Mouse (Mus musculus) heart, embryonic 10.5 days (tissue): ENCODE results near the gene Olfr645. TPM values are rescaled to one million over a fixed set of nuclear protein-coding genes. Genes with fewer than 3 reads are reported as not detected.

ENCODE experiments used
- DNase-seq: peaks from one replicate; pipeline ENCODE4 v3.0.0-alpha.2; 2017; ENCODE audit warnings: low spot score
- H3K27ac ChIP-seq: fragments of 300-500 bp; sonication (generic); 2 replicates; pipeline ENCODE4 v1.5.1; 2016; ENCODE audit warnings: mild to moderate bottlenecking
- H3K27me3 ChIP-seq: fragments of 300-500 bp; sonication (generic); 2 replicates; pipeline ENCODE4 v1.6.1; 2016; ENCODE audit warnings: mild to moderate bottlenecking; ENCODE audit not compliant: poor library complexity, insufficient read depth, severe bottlenecking
- H3K36me3 ChIP-seq: fragments of 300-500 bp; sonication (generic); 2 replicates; pipeline ENCODE4 v1.6.1; 2016; ENCODE audit warnings: mild to moderate bottlenecking, moderate library complexity
- H3K4me1 ChIP-seq: fragments of 300-500 bp; sonication (generic); 2 replicates; pipeline ENCODE4 v1.6.1; 2016; ENCODE audit warnings: mild to moderate bottlenecking
- H3K4me3 ChIP-seq: fragments of 300-500 bp; sonication (generic); 2 replicates; pipeline ENCODE4 v1.5.1; 2016; ENCODE audit warnings: mild to moderate bottlenecking, moderate library complexity
- H3K9me3 ChIP-seq: fragments of 300-500 bp; sonication (generic); 2 replicates; pipeline ENCODE4 v1.6.1; 2016; ENCODE audit warnings: mild to moderate bottlenecking, moderate library complexity
- WGBS: fragments of 180-500 bp; shearing (Covaris S2); methylation state at CpG from one replicate; pipeline ENCODE4 v1.1.7; 2016; 5-methylcytosine and 5-hydroxymethylcytosine counted together
- polyA plus RNA-seq: library from polyadenylated mRNA; unstranded; fragments of >200 nt; fragmentation: Nextera tagmentation; extraction: Ambion mirVana; gene quantifications from 2 replicates; pipeline ENCODE4 v1.2.1, GENCODE M21; 2016

The Olfr645 gene
- not detected in 2 replicates for polyA plus RNA-seq

DNA sequence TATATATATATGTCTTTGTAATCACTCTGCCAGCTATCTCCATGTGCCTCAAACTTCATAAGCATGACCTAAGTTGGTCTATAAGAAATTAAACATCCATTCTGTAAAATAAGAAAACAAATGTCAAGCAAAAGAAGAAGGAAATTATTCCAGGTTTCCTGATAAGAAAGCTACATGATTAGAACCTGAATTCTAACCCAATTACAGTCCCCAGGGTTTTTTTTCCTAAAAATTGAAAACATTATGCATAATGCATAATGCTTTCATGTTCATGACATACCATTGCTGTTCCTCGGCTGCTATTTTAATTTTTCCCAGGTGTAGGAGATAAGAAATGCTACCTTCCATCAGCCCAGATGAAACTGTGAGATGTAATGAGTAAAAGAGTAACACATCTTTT is at the start of gene Olfr645:
TSS of gene Olfr645 (minus strand) at position 101 of the 400 bp plus-strand sequence.
- Histone ChIP-seq H3K4me3 (no peak within 1 kb of the TSS), H3K36me3 (no peaks in the 10 kb centered on the region), H3K27ac (no peak within 1 kb of the TSS), H3K9me3 (no peaks in the 10 kb centered on the region), H3K27me3 (no peaks in the 10 kb centered on the region), H3K4me1 (no peaks in the 10 kb centered on the region)
- DNase-seq = no peak
- 60% methylated on average over 1 of the region's 1 CpGs for WGBS

DNA sequence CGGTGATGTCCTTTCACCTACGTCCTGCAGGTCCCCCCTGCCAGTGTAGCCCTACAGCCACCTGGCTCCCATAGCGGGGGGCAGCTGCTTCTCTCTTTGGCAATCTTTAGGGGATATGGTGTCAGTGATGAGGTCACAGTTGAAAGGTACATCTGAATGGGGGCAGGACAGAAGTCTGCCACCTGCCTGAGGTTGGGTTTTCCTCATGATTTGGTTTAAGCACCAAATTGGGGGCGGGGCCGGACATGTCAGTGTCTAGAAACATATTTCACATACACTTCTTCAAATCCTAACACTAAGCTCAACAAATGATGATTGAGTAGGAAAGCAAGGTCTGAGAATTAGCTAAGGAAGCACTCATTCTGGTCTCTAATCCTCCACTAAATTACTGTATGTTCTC is 44.5 kb upstream of the Olfr645 start, which contains the start of gene Ubqln5:
TSS of gene Ubqln5 (minus strand) at position 101 of the 400 bp plus-strand sequence.
- Histone ChIP-seq H3K4me1 (no peaks in the 10 kb centered on the region), H3K9me3 (no peaks in the 10 kb centered on the region), H3K27me3 (no peaks in the 10 kb centered on the region), H3K4me3 (no peak within 1 kb of the TSS), H3K36me3 (no peaks in the 10 kb centered on the region), H3K27ac (no peak within 1 kb of the TSS)
- DNase-seq = no peak
- WGBS = 85% methylated on average over 5 of the region's 5 CpGs

DNA sequence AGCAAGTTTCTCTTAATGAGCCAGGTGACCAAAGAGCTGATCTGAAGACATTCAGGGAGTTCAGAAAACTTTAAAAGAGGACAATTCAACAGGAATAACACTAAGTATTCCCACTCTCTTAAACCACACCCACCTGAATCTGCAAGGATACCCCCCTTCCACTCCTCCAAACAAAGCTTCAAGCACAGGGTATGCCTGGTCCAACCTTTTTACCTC is 19.4 kb upstream of the Olfr645 start, which contains the start of gene Olfr646:
TSS of gene Olfr646 (plus strand) at position 117 of the 216 bp plus-strand sequence.
- DNase-seq = no peak
- H3K36me3 ChIP-seq = no peaks in the 10 kb centered on the region

DNA sequence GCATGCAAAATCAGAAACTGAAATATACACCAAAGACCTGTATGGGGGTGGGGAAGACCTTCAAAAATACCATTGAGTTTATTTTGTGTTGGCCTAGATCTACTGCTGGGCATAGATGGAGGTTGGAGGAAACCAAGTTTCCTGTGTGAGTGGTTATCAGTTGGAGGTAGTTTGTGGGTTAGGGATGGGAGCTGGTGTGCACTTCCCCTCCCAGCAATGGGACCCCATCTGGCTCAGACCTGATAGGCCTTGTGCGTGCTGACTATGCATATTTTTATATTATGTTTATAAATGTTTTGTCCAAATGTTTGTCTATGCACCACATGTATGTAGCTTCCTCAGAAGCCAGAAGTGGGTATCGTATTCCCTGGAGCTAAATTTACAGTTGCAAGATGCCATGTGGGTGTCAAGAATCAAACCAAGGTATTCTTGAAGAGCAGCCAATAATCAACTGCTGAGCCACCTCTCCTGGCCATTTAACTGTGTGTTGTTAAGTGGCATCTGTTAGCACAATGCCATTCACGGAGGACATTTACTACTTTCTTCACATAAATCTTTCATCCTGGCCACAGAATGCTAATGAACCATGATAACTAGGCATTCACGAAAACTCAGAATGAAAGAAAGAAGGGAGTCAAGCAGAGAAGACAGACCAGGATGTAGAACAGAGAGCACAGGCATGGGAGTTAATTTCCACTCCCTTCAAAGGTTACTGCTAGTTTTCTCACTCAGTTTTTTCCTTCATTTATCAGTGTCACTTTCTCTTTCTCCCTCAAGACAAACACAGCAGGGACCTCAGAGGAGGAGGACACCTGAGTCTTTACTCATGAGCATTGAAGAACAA is 18.9 kb upstream of the Olfr645 start:
- Histone ChIP-seq H3K36me3 (no peaks in the 10 kb centered on the region), H3K4me3 (no peak overlapping the region), H3K4me1 (no peaks in the 10 kb centered on the region), H3K27me3 (no peaks in the 10 kb centered on the region), H3K27ac (no peak overlapping the region), H3K9me3 (no peaks in the 10 kb centered on the region)
- 62% methylated on average over 4 of the region's 4 CpGs for WGBS
- no peak for DNase-seq

More for the DNA sequence above, 19.4 kb upstream of the Olfr645 start, which contains the start of gene Olfr646:
- H3K27ac ChIP-seq = no peak within 1 kb of the TSS
- no peaks in the 10 kb centered on the region for H3K4me1 ChIP-seq
- no peak within 1 kb of the TSS for H3K4me3 ChIP-seq
- no peaks in the 10 kb centered on the region for H3K9me3 ChIP-seq
- no peaks in the 10 kb centered on the region for H3K27me3 ChIP-seq

DNA sequence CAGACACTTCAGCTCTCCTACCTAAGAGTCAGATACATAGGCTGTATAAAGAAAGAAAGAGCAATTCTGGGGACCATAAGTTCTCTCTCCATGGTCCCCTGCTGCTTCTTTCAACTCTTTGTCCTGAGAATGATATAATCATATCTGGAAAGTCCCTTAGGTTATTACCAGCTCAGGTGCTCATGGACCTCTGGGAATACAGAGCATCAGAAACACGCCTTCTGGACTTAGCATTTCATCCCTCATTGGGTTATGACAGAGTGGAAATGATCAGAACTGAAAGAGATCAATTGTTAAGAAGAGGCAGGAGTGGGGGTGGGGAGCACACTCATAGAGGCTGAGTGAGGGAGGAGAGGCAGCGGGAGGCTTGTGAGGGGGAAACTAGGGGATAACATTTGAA is 13.5 kb downstream of the Olfr645 start, which contains the start of gene Olfr644:
TSS of gene Olfr644 (minus strand) at position 101 of the 400 bp plus-strand sequence.
- Histone ChIP-seq H3K27me3 (no peaks in the 10 kb centered on the region), H3K9me3 (no peaks in the 10 kb centered on the region), H3K27ac (no peak within 1 kb of the TSS), H3K4me1 (no peaks in the 10 kb centered on the region), H3K4me3 (no peak within 1 kb of the TSS), H3K36me3 (no peaks in the 10 kb centered on the region)
- no peak for DNase-seq
- 70% methylated on average over 2 of the region's 2 CpGs for WGBS

DNA sequence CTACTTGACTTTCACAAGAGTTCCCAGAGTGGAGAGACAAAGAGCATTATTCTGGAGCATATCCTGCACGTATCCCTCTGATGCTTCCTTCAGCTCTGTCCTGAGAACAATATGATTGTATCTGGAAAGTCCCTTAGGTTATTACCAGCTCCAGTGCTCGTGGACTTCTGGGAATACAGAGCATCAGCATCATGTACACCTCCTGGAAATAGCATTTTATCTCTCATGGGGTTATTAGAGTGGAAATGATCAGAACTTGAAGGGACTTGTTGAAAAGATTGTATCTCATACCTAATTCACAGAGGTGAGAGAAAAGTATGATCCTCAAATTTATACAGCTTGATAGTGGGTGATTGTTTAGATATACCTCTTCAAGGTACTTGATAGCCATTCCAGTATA is 23.9 kb downstream of the Olfr645 start, which contains the start of gene 4930516K23Rik:
TSS of gene 4930516K23Rik (minus strand) at position 101 of the 400 bp plus-strand sequence.
- no peaks in the 10 kb centered on the region for H3K27me3 ChIP-seq
- 47% methylated on average over 2 of the region's 2 CpGs for WGBS
- H3K27ac ChIP-seq = no peak within 1 kb of the TSS
- no peak within 1 kb of the TSS for H3K4me3 ChIP-seq
- no peaks in the 10 kb centered on the region for H3K4me1 ChIP-seq
- H3K9me3 ChIP-seq = no peaks in the 10 kb centered on the region
- no peak for DNase-seq
- no peaks in the 10 kb centered on the region for H3K36me3 ChIP-seq

DNA sequence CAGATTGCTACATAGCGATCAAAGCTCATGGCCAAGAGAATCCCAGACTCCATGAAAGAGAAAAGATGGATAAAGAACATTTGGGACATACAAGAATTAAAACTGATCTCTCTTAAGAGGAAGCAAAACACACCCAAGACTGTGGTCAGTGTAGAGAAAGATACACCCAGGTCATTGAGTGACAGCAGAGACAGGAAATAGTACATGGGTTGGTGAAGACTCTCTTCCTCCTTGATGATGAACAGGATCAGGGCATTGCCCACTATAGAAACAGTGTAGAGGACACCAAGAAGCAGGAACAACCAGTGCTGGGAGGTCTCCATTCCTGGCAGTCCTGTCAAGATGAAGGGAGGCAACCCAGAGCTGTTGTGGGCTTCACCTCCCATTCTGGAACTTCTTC is 26.1 kb downstream of the Olfr645 start:
- no peaks in the 10 kb centered on the region for H3K9me3 ChIP-seq
- WGBS = 87% methylated on average over 1 of the region's 1 CpGs
- no peak for DNase-seq
- H3K36me3 ChIP-seq = no peaks in the 10 kb centered on the region
- H3K4me1 ChIP-seq = no peaks in the 10 kb centered on the region
- H3K27ac ChIP-seq = no peak overlapping the region
- no peak overlapping the region for H3K4me3 ChIP-seq
- H3K27me3 ChIP-seq = no peaks in the 10 kb centered on the region

DNA sequence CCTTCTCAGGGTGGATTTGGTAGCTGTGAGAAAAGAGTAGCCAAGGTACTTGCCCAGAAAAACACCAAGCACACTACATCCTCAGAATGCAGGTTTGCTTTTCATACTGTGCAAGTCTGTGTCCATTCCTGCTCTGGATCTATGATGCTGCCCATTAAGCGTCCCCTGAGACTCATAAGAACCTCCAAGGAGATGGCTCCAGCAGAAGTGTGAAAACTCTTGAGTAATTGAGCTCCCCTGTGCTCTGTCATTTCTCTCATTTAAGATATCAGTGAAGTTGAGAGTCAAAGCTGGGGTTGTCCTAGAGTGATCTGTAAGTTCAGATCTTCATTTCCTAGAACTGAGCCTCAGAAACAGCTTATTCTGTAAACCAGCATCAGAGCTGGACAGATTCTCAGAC is 32.7 kb downstream of the Olfr645 start, which contains the start of gene Olfr642:
TSS of gene Olfr642 (minus strand) at position 101 of the 400 bp plus-strand sequence.
- Histone ChIP-seq H3K27ac (no peak within 1 kb of the TSS), H3K4me3 (no peak within 1 kb of the TSS), H3K36me3 (no peaks in the 10 kb centered on the region), H3K27me3 (no peaks in the 10 kb centered on the region), H3K4me1 (no peaks in the 10 kb centered on the region), H3K9me3 (no peaks in the 10 kb centered on the region)
- DNase-seq = no peak
- WGBS = 60% methylated on average over 1 of the region's 1 CpGs

DNA sequence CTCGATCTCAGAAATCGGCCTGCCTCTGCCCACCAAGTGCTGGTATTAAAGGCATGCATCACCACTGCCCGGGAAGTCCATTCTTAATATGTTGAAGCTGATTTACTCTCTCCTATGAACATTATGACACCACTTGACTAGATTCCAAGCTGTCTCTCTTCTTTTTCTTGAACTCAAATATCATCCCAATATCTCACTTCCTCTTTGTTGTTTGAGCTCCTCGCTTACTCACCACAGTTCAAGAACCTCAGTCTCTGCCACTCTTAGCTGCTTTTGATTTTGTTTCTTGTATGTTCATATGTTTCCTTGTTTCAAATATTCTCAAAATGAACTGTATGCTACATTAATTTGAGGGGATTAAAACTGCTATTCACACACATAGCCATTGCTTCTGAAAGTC is 34.5 kb downstream of the Olfr645 start:
- Histone ChIP-seq H3K27ac (no peak overlapping the region), H3K9me3 (no peaks in the 10 kb centered on the region), H3K27me3 (no peaks in the 10 kb centered on the region), H3K4me3 (no peak overlapping the region), H3K4me1 (no peaks in the 10 kb centered on the region), H3K36me3 (no peaks in the 10 kb centered on the region)
- 79% methylated on average over 4 of the region's 4 CpGs for WGBS
- DNase-seq = no peak

DNA sequence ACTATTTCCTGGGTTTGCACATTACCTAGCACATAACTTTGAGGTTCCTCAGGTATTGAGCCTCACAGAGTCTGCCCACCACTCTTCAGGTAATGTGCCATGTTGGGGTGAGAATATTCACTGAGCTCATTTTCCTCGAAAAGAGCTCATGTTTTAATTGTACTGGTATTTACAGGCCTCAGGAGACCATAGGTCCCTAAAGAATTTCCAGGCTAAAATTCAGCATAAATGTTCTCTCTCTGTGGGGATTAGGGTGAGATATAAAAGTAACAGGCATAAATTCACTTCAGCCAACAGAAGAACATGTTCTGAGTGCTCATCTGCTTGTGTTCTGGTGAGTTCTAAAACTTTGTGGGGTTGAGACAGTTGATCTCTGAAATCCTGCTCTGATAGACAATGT is 50.1 kb downstream of the Olfr645 start, which contains the start of gene Olfr641:
TSS of gene Olfr641 (plus strand) at position 301 of the 400 bp plus-strand sequence.
- H3K4me1 ChIP-seq = no peaks in the 10 kb centered on the region
- H3K9me3 ChIP-seq = no peaks in the 10 kb centered on the region
- DNase-seq = no peak
- no peak within 1 kb of the TSS for H3K27ac ChIP-seq
- no peaks in the 10 kb centered on the region for H3K36me3 ChIP-seq
- no peak within 1 kb of the TSS for H3K4me3 ChIP-seq
- no peaks in the 10 kb centered on the region for H3K27me3 ChIP-seq
- WGBS = 62% methylated on average over 1 of the region's 1 CpGs

Other genes starting within 250 kb of the Olfr645 start
- 0.28 and 1.2 TPM in 2 replicates for gene Hbb-bh2, start 244.9 kb downstream of the Olfr645 start, polyA plus RNA-seq
- gene Hbb-bh1, start 242.3 kb downstream of the Olfr645 start, polyA plus RNA-seq = 8,898 and 9,884 TPM in 2 replicates
- 17,516 and 23,478 TPM in 2 replicates for gene Hbb-y, start 232.2 kb downstream of the Olfr645 start, polyA plus RNA-seq
- gene Olfr66, start 199.2 kb downstream of the Olfr645 start, polyA plus RNA-seq = not detected in 2 replicates
- gene Olfr64, start 191.0 kb downstream of the Olfr645 start, polyA plus RNA-seq = not detected in 2 replicates
- gene Olfr65, start 182.0 kb downstream of the Olfr645 start, polyA plus RNA-seq = not detected in 2 replicates
- not detected in 2 replicates for gene Olfr631, start 156.6 kb downstream of the Olfr645 start, polyA plus RNA-seq
- gene Olfr632, start 151.1 kb downstream of the Olfr645 start, polyA plus RNA-seq = not detected in 2 replicates
- not detected in 2 replicates for gene Olfr633, start 141.0 kb downstream of the Olfr645 start, polyA plus RNA-seq
- not detected in 2 replicates for gene Olfr635, start 114.3 kb downstream of the Olfr645 start, polyA plus RNA-seq
- gene Olfr638, start 86.7 kb downstream of the Olfr645 start, polyA plus RNA-seq = not detected in 2 replicates
- not detected in 2 replicates for gene Olfr639, start 68.2 kb downstream of the Olfr645 start, polyA plus RNA-seq
- gene Olfr640, start 59.9 kb downstream of the Olfr645 start, polyA plus RNA-seq = not detected in 2 replicates
- gene Olfr641, start 50.0 kb downstream of the Olfr645 start, polyA plus RNA-seq = not detected in 2 replicates
- not detected in 2 replicates for gene Olfr642, start 32.8 kb downstream of the Olfr645 start, polyA plus RNA-seq
- not detected in 2 replicates for gene 4930516K23Rik, start 24.0 kb downstream of the Olfr645 start, polyA plus RNA-seq
- not detected in 2 replicates for gene Olfr644, start 13.6 kb downstream of the Olfr645 start, polyA plus RNA-seq
- gene Olfr646, start 19.4 kb upstream of the Olfr645 start, polyA plus RNA-seq = not detected in 2 replicates
- not detected in 2 replicates for gene Ubqln5, start 44.4 kb upstream of the Olfr645 start, polyA plus RNA-seq
- gene Olfr643, start 51.9 kb upstream of the Olfr645 start, polyA plus RNA-seq = not detected in 2 replicates
- not detected in 2 replicates for gene Ubqln3, start 57.8 kb upstream of the Olfr645 start, polyA plus RNA-seq
- not detected in 2 replicates for gene Ubqlnl, start 65.1 kb upstream of the Olfr645 start, polyA plus RNA-seq
- not detected in 2 replicates for gene Olfm5, start 79.4 kb upstream of the Olfr645 start, polyA plus RNA-seq
- 0.21 and 0.28 TPM in 2 replicates for gene Olfr648, start 97.9 kb upstream of the Olfr645 start, polyA plus RNA-seq
- not detected in 2 replicates for gene Olfr649, start 110.5 kb upstream of the Olfr645 start, polyA plus RNA-seq
- gene Trim6, start 133.3 kb upstream of the Olfr645 start, polyA plus RNA-seq = 9.8 and 12.3 TPM in 2 replicates
- 1.6 and 1.7 TPM in 2 replicates for gene Trim34a, start 159.0 kb upstream of the Olfr645 start, polyA plus RNA-seq
- 0.35 and 0.47 TPM in 2 replicates for gene Trim5, start 202.6 kb upstream of the Olfr645 start, polyA plus RNA-seq
- gene Trim12a, start 230.0 kb upstream of the Olfr645 start, polyA plus RNA-seq = 4.8 and 6.9 TPM in 2 replicates
- 0.09 TPM in 1 of 2 replicates, not detected in the other for gene Trim34b, start 244.0 kb upstream of the Olfr645 start, polyA plus RNA-seq